Mouse (Mus musculus) midbrain, embryonic 15.5 days (tissue): ENCODE measurements around the gene Nme2. TPM values are rescaled to one million over a fixed set of nuclear protein-coding genes. Genes with fewer than 3 reads are reported as not detected.
"Not testable (repeated sequence)": the region's sequence is repeated elsewhere in the genome, so short reads cannot be mapped to it uniquely, and the experiment has no call there.

Experiments used
- ATAC-seq: fragments of 200-750 bp; cut with Nextera tagmentation; replicated peaks from 2 replicates; pipeline ENCODE4 v1.8.0; 2017; ENCODE audit warnings: moderate TSS enrichment
- H3K27ac ChIP-seq: fragments of 300-500 bp; sonication (generic); 2 replicates; pipeline ENCODE4 v1.5.1; 2015; ENCODE audit warnings: mild to moderate bottlenecking, inconsistent platforms
- H3K27me3 ChIP-seq: fragments of 300-500 bp; sonication (generic); replicated peaks from 2 replicates; pipeline ENCODE4 v1.6.1; 2015; ENCODE audit warnings: inconsistent platforms
- H3K36me3 ChIP-seq: fragments of 300-500 bp; sonication (generic); replicated peaks from 2 replicates; pipeline ENCODE4 v1.6.1; 2015; ENCODE audit warnings: inconsistent platforms
- H3K4me1 ChIP-seq: fragments of 300-500 bp; sonication (generic); 2 replicates; pipeline ENCODE4 v1.6.1; 2015; ENCODE audit warnings: inconsistent platforms
- H3K4me2 ChIP-seq: fragments of 300-500 bp; sonication (generic); 2 replicates; pipeline ENCODE4 v1.6.1; 2015; ENCODE audit warnings: inconsistent platforms, mild to moderate bottlenecking, moderate library complexity
- H3K4me3 ChIP-seq: fragments of 300-500 bp; sonication (generic); 2 replicates; pipeline ENCODE4 v1.5.1; 2015; ENCODE audit warnings: mild to moderate bottlenecking, inconsistent platforms
- H3K9ac ChIP-seq: fragments of 300-500 bp; sonication (generic); 2 replicates; pipeline ENCODE4 v1.6.1; 2015; ENCODE audit warnings: mild to moderate bottlenecking, inconsistent platforms
- H3K9me3 ChIP-seq: fragments of 300-500 bp; sonication (generic); 2 replicates; pipeline ENCODE4 v1.6.1; 2016; ENCODE audit warnings: inconsistent platforms
- WGBS: fragments of 180-500 bp; shearing (Covaris S2); methylation state at CpG from one replicate; pipeline ENCODE4 v1.1.7; 2015; ENCODE audit warnings: mixed read lengths; 5-methylcytosine and 5-hydroxymethylcytosine counted together
- polyA plus RNA-seq: library from polyadenylated mRNA; unstranded; fragments of >200 nt; fragmentation: Nextera tagmentation; extraction: Ambion mirVana; gene quantifications from 2 replicates; pipeline ENCODE4 v1.2.1, GENCODE M21; 2015

Nme2 gene
- polyA plus RNA-seq, 1 experiment from 2014 or later = 70.3 TPM

DNA sequence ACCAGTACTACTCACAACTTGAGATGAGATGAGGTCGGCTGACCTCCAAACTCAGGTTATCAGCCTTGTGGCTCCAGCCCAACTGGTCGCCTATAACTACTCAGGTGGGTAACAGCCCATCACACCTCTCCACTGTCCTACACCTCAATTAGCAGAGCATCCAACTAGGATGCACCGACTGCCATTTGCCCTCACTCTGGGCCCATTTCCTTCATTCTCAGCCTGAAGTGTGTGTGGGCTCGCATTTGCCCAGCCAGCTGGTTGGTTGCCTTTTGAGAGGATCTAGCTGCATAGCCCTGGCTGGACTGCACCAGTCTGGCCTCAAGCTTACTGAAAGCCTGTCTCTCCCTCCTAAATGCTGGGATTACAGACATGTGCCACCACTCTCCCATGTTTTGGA lies 1.7 kb upstream of the Nme2 start:
- no peak for ATAC-seq
- WGBS = 86% methylated on average over 4 of the region's 4 CpGs
- H3K9me3 ChIP-seq = no peaks in the 10 kb centered on the region
- no peaks in the 10 kb centered on the region for H3K27me3 ChIP-seq
- no peak overlapping the region for H3K4me2 ChIP-seq
- H3K27ac ChIP-seq = no peak overlapping the region
- H3K4me1 ChIP-seq = peaks cover 16% of the 10 kb centered on the region
- H3K9ac ChIP-seq = no peak overlapping the region
- H3K36me3 ChIP-seq = peaks cover 45% of the 10 kb centered on the region
- no peak overlapping the region for H3K4me3 ChIP-seq

DNA sequence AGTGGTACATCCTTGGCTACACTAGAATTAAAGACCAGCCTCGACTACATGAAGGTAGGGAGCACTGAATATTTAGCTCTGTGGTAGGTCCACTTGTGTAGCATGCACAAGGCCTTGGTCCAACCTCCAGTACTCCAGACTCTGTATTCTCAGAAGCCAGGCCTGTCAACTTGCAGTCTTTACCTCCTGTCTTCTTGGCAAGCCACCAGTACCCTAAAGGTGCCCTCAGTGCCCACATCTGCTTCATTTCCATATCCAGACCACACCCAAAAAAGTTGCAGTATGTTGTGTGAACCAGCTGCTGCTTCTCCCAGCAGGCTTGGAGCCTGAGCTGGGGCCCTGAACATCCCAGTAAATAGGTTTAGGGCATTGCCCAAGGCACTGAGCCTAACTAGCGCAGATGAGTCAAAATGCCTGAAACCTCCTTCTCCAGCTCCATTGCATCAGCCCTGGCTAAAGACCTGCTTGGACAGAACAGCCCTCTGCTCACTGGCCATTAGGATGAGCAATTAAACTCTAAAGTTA lies 1.0 kb upstream of the Nme2 start:
- Histone ChIP-seq H3K4me1 (peaks cover 20% of the 10 kb centered on the region), H3K4me2 (no peak overlapping the region), H3K36me3 (peaks cover 39% of the 10 kb centered on the region), H3K9me3 (no peaks in the 10 kb centered on the region), H3K27me3 (no peaks in the 10 kb centered on the region), H3K4me3 (no peak overlapping the region), H3K9ac (no peak overlapping the region), H3K27ac (no peak overlapping the region)
- ATAC-seq = no peak
- 89% methylated on average over 2 of the region's 2 CpGs for WGBS

- ATAC-seq = peak; percentile 96
Measured at GRCm38 (mm10) chr11:93955256-93956150, 556 bp downstream of the Nme2 start.

GRCm38 (mm10) chr11:93954738-93955255 lies 1.3 kb downstream of the Nme2 start:
- Histone ChIP-seq H3K4me3 (peak overlapping the region; percentile 52), H3K9me3 (no peaks in the 10 kb centered on the region), H3K4me1 (peaks cover 20% of the 10 kb centered on the region), H3K36me3 (peaks cover 27% of the 10 kb centered on the region), H3K27ac (peak overlapping the region; percentile 68; the same call in 1 of the 2 replicates), H3K9ac (peak overlapping the region; percentile 50), H3K4me2 (peak overlapping the region; percentile 87), H3K27me3 (no peaks in the 10 kb centered on the region)
- WGBS = 49% methylated on average over 13 of the region's 13 CpGs
- ATAC-seq = peak; percentile 35

More at GRCm38 (mm10) chr11:93955256-93956150, 556 bp downstream of the Nme2 start:
- H3K27ac ChIP-seq = peak overlapping the region; percentile 68
- H3K4me2 ChIP-seq = peak overlapping the region; percentile 87
- WGBS = under 1% methylated on average over 67 of the region's 67 CpGs
- H3K9me3 ChIP-seq = no peaks in the 10 kb centered on the region
- peak overlapping the region; percentile 50 for H3K9ac ChIP-seq
- H3K27me3 ChIP-seq = no peaks in the 10 kb centered on the region
- peaks cover 32% of the 10 kb centered on the region for H3K36me3 ChIP-seq
- peak overlapping the region; percentile 52 for H3K4me3 ChIP-seq
- peaks cover 20% of the 10 kb centered on the region for H3K4me1 ChIP-seq

- WGBS = 73% methylated on average over 5 of the region's 5 CpGs
- Histone ChIP-seq H3K27ac (no peak overlapping the region), H3K9me3 (no peaks in the 10 kb centered on the region), H3K4me1 (peaks cover 20% of the 10 kb centered on the region), H3K27me3 (no peaks in the 10 kb centered on the region), H3K4me3 (no peak overlapping the region), H3K4me2 (no peak overlapping the region), H3K9ac (no peak overlapping the region), H3K36me3 (peaks cover 14% of the 10 kb centered on the region)
- no peak for ATAC-seq
Measured at GRCm38 (mm10) chr11:93952376-93952775, 3.7 kb downstream of the Nme2 start.

DNA sequence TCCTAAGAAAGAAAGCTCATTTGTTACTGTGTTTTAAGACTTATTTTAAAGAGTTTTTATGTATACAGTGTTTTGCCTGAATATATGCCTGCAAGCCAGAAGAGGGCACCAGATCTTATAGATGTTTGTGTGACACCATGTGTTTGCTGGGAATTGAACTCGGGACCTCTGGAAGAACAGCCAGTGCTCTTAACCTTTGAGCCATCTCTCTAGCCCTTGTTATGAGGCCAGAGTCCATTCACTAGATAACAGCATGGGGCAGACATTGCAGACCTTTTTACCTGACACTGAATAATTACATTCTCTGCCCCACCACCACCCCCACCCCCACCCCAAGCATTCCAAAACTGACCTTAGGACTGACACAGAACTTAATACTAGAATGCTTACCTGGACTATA lies 6.0 kb downstream of the Nme2 start:
- no peak overlapping the region for H3K4me2 ChIP-seq
- 89% methylated on average over 1 of the region's 1 CpGs for WGBS

GRCm38 (mm10) chr11:93948887-93949567 lies 7.0 kb downstream of the Nme2 start:
- peaks cover 16% of the 10 kb centered on the region for H3K36me3 ChIP-seq
- H3K4me2 ChIP-seq = no peak overlapping the region
- 0 out of 2 replicates have a peak, but pooled peaks cover 4% of the 10 kb centered on the region for H3K4me1 ChIP-seq
- WGBS = 93% methylated on average over 9 of the region's 9 CpGs
- ATAC-seq = no peak
- H3K27me3 ChIP-seq = no peaks in the 10 kb centered on the region
- H3K9me3 ChIP-seq = no peaks in the 10 kb centered on the region
- no peak overlapping the region for H3K27ac ChIP-seq
- no peak overlapping the region for H3K9ac ChIP-seq
- no peak overlapping the region for H3K4me3 ChIP-seq

More for the DNA sequence above, 6.0 kb downstream of the Nme2 start:
- H3K4me1 ChIP-seq = peaks cover 8% of the 10 kb centered on the region
- no peak overlapping the region for H3K27ac ChIP-seq
- no peak overlapping the region for H3K4me3 ChIP-seq
- no peaks in the 10 kb centered on the region for H3K9me3 ChIP-seq
- peaks cover 14% of the 10 kb centered on the region for H3K36me3 ChIP-seq
- H3K27me3 ChIP-seq = no peaks in the 10 kb centered on the region
- ATAC-seq = no peak
- H3K9ac ChIP-seq = no peak overlapping the region

DNA sequence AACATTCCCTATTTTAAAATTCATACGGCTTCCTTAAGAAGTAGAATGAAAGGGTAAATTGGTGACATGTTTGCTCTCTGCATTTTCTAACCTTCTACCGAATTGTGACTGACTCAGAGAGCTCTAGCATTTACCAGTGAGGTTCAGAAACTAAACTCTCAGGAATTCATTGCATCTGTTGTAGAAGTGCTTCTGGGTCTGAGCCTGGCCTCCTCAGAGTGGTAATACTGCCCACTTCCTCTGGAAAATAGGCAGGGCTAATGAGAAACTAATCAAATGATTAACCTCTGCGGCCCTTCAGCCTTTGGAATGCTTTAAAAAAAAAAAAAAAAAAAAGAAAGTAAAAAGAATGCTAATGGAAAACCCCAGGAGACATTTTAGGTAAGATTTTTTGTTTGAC lies 11.1 kb downstream of the Nme2 start:
- peaks cover 11% of the 10 kb centered on the region for H3K36me3 ChIP-seq

GRCm38 (mm10) chr11:93940906-93941305 lies 15.2 kb downstream of the Nme2 start:
- no peaks in the 10 kb centered on the region for H3K9me3 ChIP-seq
- no peak overlapping the region for H3K4me2 ChIP-seq
- H3K27me3 ChIP-seq = no peaks in the 10 kb centered on the region
- no peak overlapping the region for H3K9ac ChIP-seq
- 0 out of 2 replicates have a peak, but pooled peaks cover 15% of the 10 kb centered on the region for H3K36me3 ChIP-seq
- WGBS = 92% methylated on average over 2 of the region's 2 CpGs
- H3K27ac ChIP-seq = no peak overlapping the region
- no peaks in the 10 kb centered on the region for H3K4me1 ChIP-seq
- no peak for ATAC-seq
- no peak overlapping the region for H3K4me3 ChIP-seq

More for the DNA sequence above, 11.1 kb downstream of the Nme2 start:
- no peak overlapping the region for H3K4me3 ChIP-seq
- no peaks in the 10 kb centered on the region for H3K4me1 ChIP-seq
- H3K9ac ChIP-seq = no peak overlapping the region
- 75% methylated on average over 3 of the region's 3 CpGs for WGBS
- H3K4me2 ChIP-seq = no peak overlapping the region
- ATAC-seq = no peak
- no peak overlapping the region for H3K27ac ChIP-seq
- H3K9me3 ChIP-seq = no peaks in the 10 kb centered on the region
- H3K27me3 ChIP-seq = no peaks in the 10 kb centered on the region

- H3K4me3 ChIP-seq = no peak overlapping the region
- H3K9me3 ChIP-seq = no peaks in the 10 kb centered on the region
- H3K4me1 ChIP-seq = no peaks in the 10 kb centered on the region
- no peak overlapping the region for H3K4me2 ChIP-seq
- peaks cover 46% of the 10 kb centered on the region for H3K36me3 ChIP-seq
- ATAC-seq = no peak
- H3K27me3 ChIP-seq = no peaks in the 10 kb centered on the region
- no peak overlapping the region for H3K27ac ChIP-seq
- no peak overlapping the region for H3K9ac ChIP-seq
Measured at GRCm38 (mm10) chr11:93929106-93929505, 27.0 kb downstream of the Nme2 start.

DNA sequence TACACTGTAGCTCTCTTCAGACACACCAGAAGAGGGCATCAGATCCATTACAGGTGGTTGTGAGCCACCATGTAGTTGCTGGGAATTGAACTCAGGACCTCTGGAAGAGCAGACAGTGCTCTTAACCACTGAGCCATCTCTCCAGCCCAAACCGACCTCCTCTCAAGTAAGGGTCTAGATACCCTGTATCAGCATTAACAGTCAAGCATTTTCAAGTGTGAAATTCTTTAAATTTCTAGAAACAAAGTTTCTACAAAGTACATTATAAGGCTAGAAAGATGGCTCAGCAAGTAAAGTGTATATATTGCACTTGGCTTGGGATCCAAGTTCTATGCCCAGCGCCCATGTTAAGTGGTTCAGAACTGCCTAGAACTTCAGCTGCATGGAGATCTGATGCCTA lies 41.0 kb downstream of the Nme2 start:
- not testable (repeated sequence) for H3K9me3 ChIP-seq, H3K4me1 ChIP-seq, H3K27me3 ChIP-seq, H3K4me2 ChIP-seq, H3K4me3 ChIP-seq, ATAC-seq, H3K9ac ChIP-seq, H3K27ac ChIP-seq
- H3K36me3 ChIP-seq = peaks cover 28% of the 10 kb centered on the region
- WGBS = 93% methylated on average over 2 of the region's 2 CpGs

- no peak overlapping the region for H3K27ac ChIP-seq
- H3K9me3 ChIP-seq = no peaks in the 10 kb centered on the region
- H3K9ac ChIP-seq = no peak overlapping the region
- no peaks in the 10 kb centered on the region for H3K27me3 ChIP-seq
- H3K36me3 ChIP-seq = peaks cover 34% of the 10 kb centered on the region; the same call in 1 of the 2 replicates
- H3K4me3 ChIP-seq = no peak overlapping the region
- H3K4me1 ChIP-seq = no peaks in the 10 kb centered on the region
- no peak overlapping the region for H3K4me2 ChIP-seq
- no peak for ATAC-seq
- WGBS = 97% methylated on average over 3 of the region's 3 CpGs
Measured at GRCm38 (mm10) chr11:93911603-93912002, 44.5 kb downstream of the Nme2 start.
